Mouse (Mus musculus): ENCODE data around the gene Dlg1.

- no peak for TF ChIP-seq CTCF (IDR thresholded peaks at IDR 0.05; ENCODE audit: low read depth)
- no peak for TF ChIP-seq EP300 (IDR thresholded peaks at IDR 0.05; ENCODE audit: low read depth)
These were observed 203.7 kb downstream of the Dlg1 start for GRCm38 (mm10) chr16:31866911-31867310.

All from heart, postnatal 0 days (tissue).